Mouse (Mus musculus) heart, embryonic 12.5 days (tissue): ENCODE data around the gene Mylk. TPM values are rescaled to one million over a fixed set of nuclear protein-coding genes. Genes with fewer than 3 reads are reported as not detected.

Experiments used
- ATAC-seq: fragments of 200-750 bp; cut with Nextera tagmentation; 2 replicates; pipeline ENCODE4 v1.8.0; 2017; ENCODE audit warnings: moderate TSS enrichment, moderate library complexity; ENCODE audit not compliant: insufficient number of reproducible peaks, low FRiP score
- H3K27ac ChIP-seq: fragments of 300-500 bp; sonication (generic); 2 replicates; pipeline ENCODE4 v1.5.1; 2016; ENCODE audit warnings: mild to moderate bottlenecking, moderate library complexity; ENCODE audit not compliant: poor library complexity, severe bottlenecking
- H3K27me3 ChIP-seq: fragments of 300-500 bp; sonication (generic); replicated peaks from 2 replicates; pipeline ENCODE4 v1.6.1; 2016; ENCODE audit warnings: mild to moderate bottlenecking, moderate library complexity
- H3K36me3 ChIP-seq: fragments of 300-500 bp; sonication (generic); 2 replicates; pipeline ENCODE4 v1.6.1; 2016; ENCODE audit warnings: mild to moderate bottlenecking, moderate library complexity
- H3K4me1 ChIP-seq: fragments of 300-500 bp; sonication (generic); replicated peaks from 2 replicates; pipeline ENCODE4 v1.6.1; 2016; ENCODE audit warnings: mild to moderate bottlenecking
- H3K4me2 ChIP-seq: fragments of 300-500 bp; sonication (generic); 2 replicates; pipeline ENCODE4 v1.6.1; 2016; ENCODE audit warnings: mild to moderate bottlenecking, moderate library complexity
- H3K4me3 ChIP-seq: fragments of 300-500 bp; sonication (generic); 2 replicates; pipeline ENCODE4 v1.5.1; 2016; ENCODE audit warnings: mild to moderate bottlenecking
- H3K9ac ChIP-seq: fragments of 300-500 bp; sonication (generic); 2 replicates; pipeline ENCODE4 v1.6.1; 2016; ENCODE audit warnings: mild to moderate bottlenecking, moderate library complexity
- H3K9me3 ChIP-seq: fragments of 300-500 bp; sonication (generic); replicated peaks from 2 replicates; pipeline ENCODE4 v1.6.1; 2016; ENCODE audit warnings: mild to moderate bottlenecking, moderate library complexity
- WGBS: fragments of 180-500 bp; shearing (Covaris S2); methylation state at CpG from one replicate; pipeline ENCODE4 v1.1.7; 2016; 5-methylcytosine and 5-hydroxymethylcytosine counted together
- polyA plus RNA-seq: library from polyadenylated mRNA; unstranded; fragments of >200 nt; fragmentation: Nextera tagmentation; extraction: Ambion mirVana; gene quantifications from 2 replicates; pipeline ENCODE4 v1.2.1, GENCODE M21; 2016

The Mylk gene
- polyA plus RNA-seq, 1 experiment from 2014 or later, result 5.2 TPM

GRCm38 (mm10) chr16:35024300-35024699 lies 279.3 kb downstream of the Mylk start:
- Histone ChIP-seq H3K27me3 (peaks cover 11% of the 10 kb centered on the region), H3K9me3 (no peaks in the 10 kb centered on the region), H3K36me3 (peaks cover 17% of the 10 kb centered on the region), H3K9ac (no peak overlapping the region), H3K4me1 (no peaks in the 10 kb centered on the region; the same call in 1 of the 2 replicates), H3K4me3 (no peak overlapping the region), H3K4me2 (no peak overlapping the region), H3K27ac (no peak overlapping the region)
- 79% methylated on average over 5 of the region's 5 CpGs for WGBS
- ATAC-seq, result no peak

- Histone ChIP-seq H3K27me3 (0 out of 2 replicates have a peak, but pooled peaks cover 3% of the 10 kb centered on the region), H3K27ac (no peak overlapping the region), H3K9ac (no peak overlapping the region), H3K4me3 (no peak overlapping the region), H3K9me3 (no peaks in the 10 kb centered on the region), H3K36me3 (peaks cover 21% of the 10 kb centered on the region), H3K4me2 (no peak overlapping the region), H3K4me1 (no peaks in the 10 kb centered on the region; the same call in 1 of the 2 replicates)
- ATAC-seq, result no peak
- WGBS, result 94% methylated on average over 4 of the region's 4 CpGs
Measured at GRCm38 (mm10) chr16:35025347-35025746, 280.3 kb downstream of the Mylk start.

GRCm38 (mm10) chr16:35033241-35033640 lies 288.2 kb downstream of the Mylk start:
- no peak overlapping the region for H3K4me3 ChIP-seq
- WGBS, result 82% methylated on average over 3 of the region's 3 CpGs
- H3K27me3 ChIP-seq, result no peaks in the 10 kb centered on the region
- H3K4me2 ChIP-seq, result no peak overlapping the region
- H3K36me3 ChIP-seq, result peaks cover 26% of the 10 kb centered on the region
- no peak for ATAC-seq
- no peak overlapping the region for H3K9ac ChIP-seq
- H3K9me3 ChIP-seq, result no peaks in the 10 kb centered on the region
- H3K27ac ChIP-seq, result no peak overlapping the region
- H3K4me1 ChIP-seq, result peaks cover 11% of the 10 kb centered on the region

GRCm38 (mm10) chr16:35033809-35034577 lies 289.0 kb downstream of the Mylk start:
- WGBS, result 70% methylated on average over 8 of the region's 8 CpGs
- Histone ChIP-seq H3K9me3 (no peaks in the 10 kb centered on the region), H3K4me3 (no peak overlapping the region), H3K27ac (no peak overlapping the region), H3K4me1 (peaks cover 12% of the 10 kb centered on the region), H3K27me3 (no peaks in the 10 kb centered on the region), H3K9ac (no peak overlapping the region), H3K4me2 (no peak overlapping the region), H3K36me3 (peaks cover 21% of the 10 kb centered on the region)
- ATAC-seq, result no peak

- ATAC-seq, result no peak
- Histone ChIP-seq H3K36me3 (peaks cover 19% of the 10 kb centered on the region; the same call in 1 of the 2 replicates), H3K27me3 (no peaks in the 10 kb centered on the region), H3K4me3 (no peak overlapping the region), H3K9me3 (no peaks in the 10 kb centered on the region), H3K27ac (no peak overlapping the region), H3K4me1 (peaks cover 14% of the 10 kb centered on the region), H3K4me2 (no peak overlapping the region), H3K9ac (no peak overlapping the region)
- WGBS, result 81% methylated on average over 5 of the region's 5 CpGs
Measured at GRCm38 (mm10) chr16:35034971-35035370, 290.0 kb downstream of the Mylk start.

GRCm38 (mm10) chr16:35036754-35037153 lies 291.7 kb downstream of the Mylk start:
- H3K36me3 ChIP-seq, result peaks cover 19% of the 10 kb centered on the region

GRCm38 (mm10) chr16:35038343-35039057 lies 293.5 kb downstream of the Mylk start:
- no peak for ATAC-seq
- Histone ChIP-seq H3K9me3 (no peaks in the 10 kb centered on the region), H3K27ac (no peak overlapping the region), H3K9ac (no peak overlapping the region), H3K4me1 (peaks cover 12% of the 10 kb centered on the region), H3K4me2 (no peak overlapping the region), H3K27me3 (no peaks in the 10 kb centered on the region), H3K36me3 (peaks cover 20% of the 10 kb centered on the region), H3K4me3 (no peak overlapping the region)
- WGBS, result 32% methylated on average over 4 of the region's 4 CpGs

More at GRCm38 (mm10) chr16:35036754-35037153, 291.7 kb downstream of the Mylk start:
- Histone ChIP-seq H3K27ac (no peak overlapping the region), H3K4me1 (peaks cover 12% of the 10 kb centered on the region), H3K9ac (no peak overlapping the region), H3K27me3 (no peaks in the 10 kb centered on the region), H3K4me3 (no peak overlapping the region), H3K9me3 (no peaks in the 10 kb centered on the region), H3K4me2 (no peak overlapping the region)
- no peak for ATAC-seq
- WGBS, result 80% methylated on average over 5 of the region's 5 CpGs

GRCm38 (mm10) chr16:35040154-35040553 lies 295.1 kb downstream of the Mylk start:
- peaks cover 20% of the 10 kb centered on the region for H3K36me3 ChIP-seq
- no peaks in the 10 kb centered on the region for H3K9me3 ChIP-seq
- H3K27ac ChIP-seq, result no peak overlapping the region
- no peak overlapping the region for H3K9ac ChIP-seq
- ATAC-seq, result no peak
- no peak overlapping the region for H3K4me2 ChIP-seq
- H3K4me3 ChIP-seq, result no peak overlapping the region
- H3K4me1 ChIP-seq, result peaks cover 12% of the 10 kb centered on the region
- WGBS, result 60% methylated on average over 1 of the region's 1 CpGs
- H3K27me3 ChIP-seq, result no peaks in the 10 kb centered on the region

- Histone ChIP-seq H3K36me3 (peaks cover 20% of the 10 kb centered on the region), H3K9me3 (no peaks in the 10 kb centered on the region), H3K4me1 (peaks cover 12% of the 10 kb centered on the region), H3K4me2 (no peak overlapping the region), H3K27me3 (no peaks in the 10 kb centered on the region), H3K4me3 (no peak overlapping the region), H3K9ac (no peak overlapping the region), H3K27ac (no peak overlapping the region)
- no peak for ATAC-seq
- 91% methylated on average over 7 of the region's 7 CpGs for WGBS
Measured at GRCm38 (mm10) chr16:35041001-35041400, 296.0 kb downstream of the Mylk start.

GRCm38 (mm10) chr16:35046081-35046775 lies 301.2 kb downstream of the Mylk start:
- ATAC-seq, result no peak
- Histone ChIP-seq H3K4me1 (0 out of 2 replicates have a peak, but pooled peaks cover 2% of the 10 kb centered on the region), H3K27ac (no peak overlapping the region), H3K9me3 (no peaks in the 10 kb centered on the region), H3K4me2 (no peak overlapping the region), H3K4me3 (no peak overlapping the region), H3K27me3 (no peaks in the 10 kb centered on the region), H3K36me3 (peaks cover 7% of the 10 kb centered on the region), H3K9ac (no peak overlapping the region)
- 84% methylated on average over 6 of the region's 6 CpGs for whole genome bisulfite sequencing
